Mouse (Mus musculus) heart, postnatal 10 days (tissue): ENCODE data around the gene Psmg3. TPM values are rescaled to one million over a fixed set of nuclear protein-coding genes. Genes with fewer than 3 reads are reported as not detected.

Experiments
- DNase-seq, 2 experiments: peaks; one replicate each; pipeline ENCODE4 v3.0.0; 2021
- intact Hi-C: fragments of 180-260 bp; cut with DNase I; formaldehyde crosslinking; loops from one replicate; pipeline ENCODE4 v1.15.1; 2025
- total RNA-seq, 2 experiments: library from RNA; stranded (reverse); gene quantifications; 2 replicates each; pipeline ENCODE4 v1.2.3; 2021

Gene Psmg3
- total RNA-seq, result 10 to 100 TPM; 11.9 to 13.5 TPM

GRCm38 (mm10) chr5:139826357-139827055, at the start of gene Psmg3, which contains the start of gene Gm26938:
TSS of gene Psmg3 (minus strand) at chr5:139826885.
TSS of gene Gm26938 (minus strand) at chr5:139826407.
- intact Hi-C loops, result no loop called here
- DNase-seq, result peak; percentile 95 to 98

DNA sequence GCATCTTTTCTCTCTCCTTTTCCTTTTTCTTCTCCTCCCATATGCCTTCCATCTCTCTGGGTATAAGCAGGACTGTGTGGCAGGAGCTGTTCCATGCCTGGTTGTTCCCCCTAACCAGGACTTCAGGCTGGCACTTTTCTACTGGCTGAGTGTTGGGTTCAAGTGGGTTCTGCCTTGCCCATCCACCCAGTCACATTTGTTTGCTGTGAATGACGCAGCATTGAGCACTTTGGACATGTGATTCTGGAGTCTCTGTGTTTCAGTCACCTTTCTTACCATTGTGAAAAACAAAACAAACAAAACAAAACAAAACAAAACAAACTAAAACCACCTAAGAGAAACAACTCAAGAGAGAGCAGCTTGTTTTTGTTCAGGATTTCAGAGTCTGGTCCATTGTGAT, 44.8 kb upstream of the Psmg3 start:
- no peak for DNase-seq
- intact Hi-C loops, result no loop called here

- intact Hi-C loops, result no loop called here
- no peak for DNase-seq
Measured at GRCm38 (mm10) chr5:139870886-139871285, 44.2 kb upstream of the Psmg3 start.

DNA sequence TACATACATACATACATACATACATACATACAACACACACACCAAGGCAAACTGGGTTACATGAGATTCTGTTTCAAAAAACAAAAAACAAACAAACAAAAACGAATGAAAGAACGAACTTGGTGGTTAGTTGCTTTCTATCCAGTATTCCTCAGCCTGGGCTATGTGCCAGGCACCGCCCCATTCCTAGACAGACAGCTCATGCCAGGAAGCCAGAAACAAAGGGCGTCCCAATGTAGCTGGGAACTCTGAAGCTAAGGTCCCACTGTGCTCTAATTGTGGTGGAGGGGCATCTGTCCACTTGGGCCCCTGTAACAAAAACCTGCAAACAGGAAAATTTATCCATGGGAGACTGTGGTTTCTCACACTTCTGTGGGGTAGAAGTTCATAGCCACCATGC, 36.1 kb upstream of the Psmg3 start:
- DNase-seq, result peak; percentile 82 to 88
- intact Hi-C loops, result no loop called here

GRCm38 (mm10) chr5:139860328-139861104, 33.8 kb upstream of the Psmg3 start:
- no peak for DNase-seq
- intact Hi-C loops, result no loop called here

GRCm38 (mm10) chr5:139849626-139850320, 23.1 kb upstream of the Psmg3 start:
- DNase-seq, result no peak
- intact Hi-C loops, result no loop called here

DNA sequence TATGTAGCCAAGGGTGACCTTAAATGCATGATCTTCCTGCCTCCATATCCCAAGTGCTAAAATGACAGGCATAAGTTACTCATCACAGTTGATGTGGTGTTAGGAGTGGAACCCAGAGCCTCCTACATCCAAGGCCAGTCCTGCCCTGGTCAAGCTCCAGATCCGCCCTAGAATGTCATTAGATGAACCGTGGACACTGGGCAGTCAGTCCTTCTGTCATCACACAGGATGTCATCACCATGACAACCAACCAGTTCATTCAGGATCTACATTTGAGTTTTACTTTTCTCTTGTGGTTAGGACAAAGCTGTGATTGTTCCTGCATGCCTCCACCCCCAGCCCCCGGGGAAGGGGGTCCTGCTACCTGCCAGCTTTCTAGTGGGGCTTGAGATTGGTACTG, 12.5 kb upstream of the Psmg3 start:
- intact Hi-C loops, result loop anchor here (5.0 to 10.0 kb wide), 4 partner anchors 198 to 698 kb away; no protein-coding TSS in a partner anchor
- no peak for DNase-seq

GRCm38 (mm10) chr5:139838476-139838892, 11.8 kb upstream of the Psmg3 start:
- DNase-seq, result peak; percentile 63 to 81
- intact Hi-C loops, result loop anchor here (1.0 to 10.0 kb wide), 8 partner anchors 132 to 699 kb away; no protein-coding TSS in a partner anchor

DNA sequence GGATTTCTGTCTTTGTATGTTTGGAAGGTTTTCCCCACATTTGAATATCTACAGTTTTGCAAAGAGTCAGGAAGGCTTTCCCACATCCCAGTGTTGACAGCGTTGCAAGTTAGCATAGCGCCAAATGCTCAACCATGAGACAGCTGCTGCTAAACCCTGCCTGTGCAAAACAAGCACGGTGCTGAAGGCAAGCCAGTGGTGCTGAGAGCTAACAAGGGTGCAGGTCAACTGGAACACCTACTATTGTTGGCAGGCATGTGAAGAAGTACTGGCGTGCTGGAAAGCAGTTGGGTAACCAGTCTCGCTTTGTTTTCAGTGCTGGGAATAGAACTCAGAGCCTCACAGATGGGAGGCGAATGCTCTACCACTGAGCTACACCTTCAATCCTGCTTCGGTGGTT, 9.0 kb upstream of the Psmg3 start:
- intact Hi-C loops, result loop anchor here (5.0 to 10.0 kb wide), 4 partner anchors 202 to 702 kb away; no protein-coding TSS in a partner anchor
- DNase-seq, result no peak

- intact Hi-C loops, result loop anchor here (10.0 kb wide), 1 partner anchor 353 kb away; no protein-coding TSS in a partner anchor
- DNase-seq, result no peak
Measured at GRCm38 (mm10) chr5:139832125-139832524, 5.4 kb upstream of the Psmg3 start.

- intact Hi-C loops, result loop anchor here (10.0 kb wide), 1 partner anchor 354 kb away; no protein-coding TSS in a partner anchor
- peak in 1 of 2 experiments; percentile 23 for DNase-seq
Measured at GRCm38 (mm10) chr5:139830734-139831133, 4.0 kb upstream of the Psmg3 start.

- intact Hi-C loops, result no loop called here
- DNase-seq, result no peak
Measured at GRCm38 (mm10) chr5:139829384-139829783, 2.7 kb upstream of the Psmg3 start.

- intact Hi-C loops, result no loop called here
- DNase-seq, result no peak
Measured at GRCm38 (mm10) chr5:139827593-139827992, 908 bp upstream of the Psmg3 start.

GRCm38 (mm10) chr5:139825947-139826346, 738 bp downstream of the Psmg3 start:
- intact Hi-C loops, result no loop called here
- no peak for DNase-seq

- no peak for DNase-seq
- intact Hi-C loops, result no loop called here
Measured at GRCm38 (mm10) chr5:139824531-139824930, 2.2 kb downstream of the Psmg3 start.

DNA sequence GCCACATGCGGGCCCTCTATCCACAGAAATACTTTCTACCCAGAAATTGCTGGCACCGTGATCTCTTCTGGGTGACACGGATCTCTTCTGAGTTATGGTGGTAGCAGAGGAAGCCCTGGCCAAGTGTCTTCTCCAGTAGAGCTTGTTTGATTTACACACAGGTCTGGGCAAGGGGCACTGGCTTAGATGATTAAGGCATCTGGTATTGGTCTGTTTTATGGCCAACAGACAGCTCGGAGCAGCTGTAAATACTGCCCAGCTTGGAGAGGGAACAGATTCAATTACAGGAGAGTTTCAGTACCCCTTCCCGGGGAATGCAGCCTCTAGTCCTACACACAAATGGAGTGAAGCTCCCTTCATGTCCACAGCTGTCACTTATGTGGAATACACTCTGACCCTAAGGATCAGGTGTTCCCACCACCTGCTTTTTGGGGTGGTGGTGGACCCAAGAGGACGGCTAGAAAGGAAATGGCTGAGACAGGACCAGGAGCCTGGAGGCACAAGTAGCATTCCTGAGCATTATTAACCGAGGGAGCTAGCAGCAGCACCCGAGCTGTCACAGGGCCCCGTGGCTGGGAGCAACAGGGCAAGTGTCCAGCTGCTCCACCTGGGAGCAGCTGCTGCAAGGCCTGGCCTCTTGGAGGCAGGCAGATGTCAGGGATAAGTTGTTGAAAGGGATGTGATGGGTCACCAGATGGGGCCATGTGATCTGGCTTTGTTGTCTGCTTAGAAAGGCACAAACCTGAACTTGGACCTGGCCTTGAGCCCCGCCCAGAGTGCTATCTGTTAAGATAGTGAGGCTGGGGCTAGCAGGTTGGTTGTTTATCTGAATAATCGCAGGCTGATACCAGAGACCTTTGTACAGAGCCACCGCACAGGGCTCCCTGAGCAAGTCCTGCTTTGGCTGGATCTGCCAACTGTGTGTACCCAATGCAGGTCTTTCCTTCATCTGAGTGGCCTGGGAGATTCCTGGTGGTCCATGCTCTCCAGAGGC, 4.9 kb downstream of the Psmg3 start:
- intact Hi-C loops, result no loop called here
- DNase-seq, result no peak

- no peak for DNase-seq
- intact Hi-C loops, result loop anchor here (2.0 kb wide), 1 partner anchor 43 kb away; no protein-coding TSS in a partner anchor
Measured at GRCm38 (mm10) chr5:139819538-139820181, 7.0 kb downstream of the Psmg3 start, which contains the start of gene Tmem184a. TSS of gene Tmem184a (minus strand) at chr5:139819917.

GRCm38 (mm10) chr5:139818801-139819200, 7.9 kb downstream of the Psmg3 start:
- intact Hi-C loops, result loop anchor here (2.0 kb wide), 1 partner anchor 42 kb away; no protein-coding TSS in a partner anchor
- peak; percentile 54 to 62 for DNase-seq

- no peak for DNase-seq
- intact Hi-C loops, result loop anchor here (2.0 kb wide), 1 partner anchor 41 kb away; no protein-coding TSS in a partner anchor
Measured at GRCm38 (mm10) chr5:139818056-139818455, 8.6 kb downstream of the Psmg3 start.
